Mouse (Mus musculus): ENCODE measurements around the gene Dffa. TPM values are rescaled to one million over a fixed set of nuclear protein-coding genes. Genes with fewer than 3 reads are reported as not detected.
A peak's percentile ranks its signal among the peaks of the same experiment; 100 is the strongest.

Gene Dffa
- total and polyA plus RNA-seq, 3 experiments: 23.4 to 44.8 (median 26.8) TPM

GRCm38 (mm10) chr4:149144459-149144858, 40.5 kb downstream of the Dffa start:
- no peak for TF ChIP-seq E2F4 (IDR thresholded peaks at IDR 0.05; ENCODE audit: insufficient replicate concordance, low read depth, low read length)
- no peak for TF ChIP-seq GABPA (IDR thresholded peaks at IDR 0.05; ENCODE audit: insufficient replicate concordance, low read depth, low read length)
- TF ChIP-seq UBTF (IDR thresholded peaks at IDR 0.05; ENCODE audit: low read depth, low read length): no peak
- TF ChIP-seq ZKSCAN1 (IDR thresholded peaks at IDR 0.05; ENCODE audit: borderline replicate concordance, low read depth, low read length): no peak
- TF ChIP-seq NRF1 (IDR thresholded peaks at IDR 0.05; ENCODE audit: low read depth, low read length): no peak
- no peak for TF ChIP-seq MYC (IDR thresholded peaks at IDR 0.05; ENCODE audit: low read depth, low read length)
- TF ChIP-seq MAZ (IDR thresholded peaks at IDR 0.05; ENCODE audit: low read depth, low read length): no peak
- no peak for TF ChIP-seq CHD1 (IDR thresholded peaks at IDR 0.05; ENCODE audit: low read depth, low read length)
- no peak for TF ChIP-seq TBP (conservative IDR thresholded peaks at IDR 0.05; ENCODE audit: low read depth, low read length)
- no peak for TF ChIP-seq SIN3A (IDR thresholded peaks at IDR 0.05; ENCODE audit: low read length)
- no peak for TF ChIP-seq JUN (IDR thresholded peaks at IDR 0.05; ENCODE audit: insufficient read depth, low read depth, low read length)
- TF ChIP-seq POLR2A (IDR thresholded peaks at IDR 0.05; ENCODE audit: low read depth, low read length): no peak
- TF ChIP-seq ZC3H11A (IDR thresholded peaks at IDR 0.05; ENCODE audit: low read depth, low read length): 0 out of 2 replicates have a peak, but pooled peaks have one; percentile 25
- TF ChIP-seq RCOR1 (conservative IDR thresholded peaks at IDR 0.05; ENCODE audit: low read depth, low read length): no peak
- TF ChIP-seq EP300 (IDR thresholded peaks at IDR 0.05; ENCODE audit: low read length): no peak
- no peak for TF ChIP-seq MAX (IDR thresholded peaks at IDR 0.05; ENCODE audit: low read length)
- no peak for TF ChIP-seq CHD2 (IDR thresholded peaks at IDR 0.05; ENCODE audit: low read length)
- TF ChIP-seq ZNF384 (IDR thresholded peaks at IDR 0.05; ENCODE audit: low read depth, low read length): no peak
- TF ChIP-seq USF1 (IDR thresholded peaks at IDR 0.05; ENCODE audit: low read depth, low read length): no peak
- no peak for TF ChIP-seq PAX5 (IDR thresholded peaks at IDR 0.05; ENCODE audit: low read length)
- TF ChIP-seq SMC3 (IDR thresholded peaks at IDR 0.05; ENCODE audit: low read depth, low read length): peak; percentile 84
- no peak for TF ChIP-seq JUND (conservative IDR thresholded peaks at IDR 0.05; ENCODE audit: low read depth, low read length)
- TF ChIP-seq RAD21 (IDR thresholded peaks at IDR 0.05; ENCODE audit: low read depth, low read length): peak; percentile 96
- TF ChIP-seq ELF1 (IDR thresholded peaks at IDR 0.05; ENCODE audit: low read depth, low read length): no peak
- peak; percentile 92 to 96 for TF ChIP-seq CTCF (conservative IDR thresholded peaks at IDR 0.05 in 1 of 2, IDR thresholded peaks at IDR 0.05 in 1 of 2; ENCODE audit: low read depth in 2 of 2, low read length in 2 of 2)
- 0 out of 2 replicates have a peak, but pooled peaks have one; percentile 7 for TF ChIP-seq IRF4 (IDR thresholded peaks at IDR 0.05; ENCODE audit: low read depth, low read length)
- 0 out of 2 replicates have a peak, but pooled peaks have one; percentile 37 for TF ChIP-seq MEF2A (IDR thresholded peaks at IDR 0.05; ENCODE audit: borderline replicate concordance, low read depth, low read length)
- Histone ChIP-seq H3K4me3 (replicated peaks in 1 of 3; ENCODE audit: low read depth in 2 of 3, low read length in 2 of 3, poor library complexity in 1 of 3) (no peak overlapping the region), H3K4me1 (ENCODE audit: control insufficient read depth in 1 of 2, insufficient read depth in 2 of 2) (peaks cover 0 to 17% of the 10 kb centered on the region in 2 experiments; a peak in 2 of 4 replicates), H3K27ac (ENCODE audit: insufficient read depth, low read depth) (no peak overlapping the region), H3K79me2 (replicated peaks; ENCODE audit: control insufficient read depth, extremely low read depth, insufficient read depth, poor library complexity, severe bottlenecking) (no peaks in the 10 kb centered on the region), H3K9ac (ENCODE audit: insufficient read depth, low read depth) (no peak overlapping the region), H3K36me3 (replicated peaks in 1 of 2; ENCODE audit: control insufficient read depth in 1 of 2, insufficient read depth in 1 of 2, low read length in 1 of 2) (peaks cover 2 to 6% of the 10 kb centered on the region in 2 experiments), H3K27me3 (replicated peaks) (no peaks in the 10 kb centered on the region), H3K4me2 (ENCODE audit: insufficient read depth, low read depth, poor library complexity, severe bottlenecking) (no peak overlapping the region), H3K9me3 (replicated peaks; ENCODE audit: low read length) (peaks cover 5% of the 10 kb centered on the region)
- dilution Hi-C loops (cut with MboI; ENCODE audit: extremely low pct_ligation_motif_present, extremely low pct_unique_long_range_greater_than_20kb, low sequenced_read_pairs) (no loop called here), in situ Hi-C loops (cut with MboI; ENCODE audit: low pct_ligation_motif_present, low pct_unique_long_range_greater_than_20kb, low sequenced_read_pairs) (loop anchor here (5.0 to 10.0 kb wide), 2 partner anchors 180 to 403 kb away; no protein-coding TSS in a partner anchor)
- DNase-seq (ENCODE audit: extremely low read depth): peak; percentile 82

Data from CH12.LX (cell line).